Mouse (Mus musculus) MN1 (cell line): ENCODE measurements around the gene Olfr330.
"Not testable (repeated sequence)": the region's sequence is repeated elsewhere in the genome, so short reads cannot be mapped to it uniquely, and the experiment has no call there.

ENCODE experiments used
- DNase-seq: peaks from one replicate; pipeline ENCODE4 v3.0.0-alpha.2; 2016; ENCODE audit warnings: low spot score

Olfr330 gene

DNA sequence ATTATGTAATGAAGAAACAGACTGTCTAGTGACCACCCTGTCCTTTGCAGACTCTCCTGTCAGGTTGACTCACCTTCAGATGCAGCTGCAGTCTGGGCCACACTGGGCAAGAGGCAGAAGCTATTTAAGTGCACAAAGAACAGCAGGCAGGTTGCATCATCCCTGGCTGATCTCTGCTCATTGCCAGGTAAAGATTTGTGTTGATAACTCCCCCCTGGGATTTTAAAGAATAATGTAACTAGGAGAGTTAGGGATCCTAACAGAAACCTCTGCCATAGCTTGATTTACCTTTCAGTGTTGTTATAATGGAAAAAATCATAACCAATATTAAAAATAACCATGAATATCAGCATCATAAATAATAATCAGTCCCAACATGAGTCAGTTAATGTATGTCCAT, at the start of gene Olfr330:
TSS of gene Olfr330 (minus strand) at position 101 of the 400 bp plus-strand sequence.
- not testable (repeated sequence) for DNase-seq

DNA sequence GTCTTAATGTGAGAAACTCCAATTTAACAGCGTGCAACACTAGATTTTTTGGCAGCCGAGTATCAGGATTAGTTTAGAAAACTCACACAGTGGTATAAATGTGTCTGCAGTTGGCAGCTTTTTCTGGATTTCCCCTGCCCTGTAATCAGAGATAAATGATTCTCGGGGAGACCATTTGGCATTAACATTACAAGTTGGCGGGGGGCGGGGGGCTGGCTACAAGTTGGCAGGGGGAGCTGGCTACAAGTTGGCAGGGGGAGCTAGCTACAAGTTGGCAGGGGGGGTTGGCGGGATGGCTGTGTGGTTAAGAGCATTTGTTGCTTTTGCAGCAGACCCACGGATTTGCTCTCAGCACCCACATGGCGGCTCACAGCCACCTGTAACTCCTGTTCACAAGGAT, 44.0 kb upstream of the Olfr330 start:
- DNase-seq, result no peak

DNA sequence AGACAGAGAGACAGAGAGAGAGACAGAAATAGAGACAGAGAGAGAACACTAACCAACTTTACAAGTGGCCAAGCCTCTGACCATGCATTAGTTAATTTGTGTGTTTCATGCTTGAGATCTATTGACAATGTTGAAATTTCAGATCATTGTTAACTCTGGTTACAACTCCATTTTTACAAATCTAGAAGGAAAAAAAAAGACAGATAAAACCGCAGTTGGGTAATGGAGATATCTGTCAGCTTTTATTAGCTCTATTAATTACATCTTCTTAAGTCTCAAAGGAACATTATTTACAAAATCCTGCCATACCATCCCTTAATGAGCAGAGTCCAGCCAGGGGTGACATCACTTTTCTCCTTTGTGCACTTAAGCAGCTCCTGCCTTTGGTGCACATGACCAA, 42.8 kb upstream of the Olfr330 start, which contains the start of gene Olfr325:
TSS of gene Olfr325 (plus strand) at position 301 of the 400 bp plus-strand sequence.
- DNase-seq, result no peak

DNA sequence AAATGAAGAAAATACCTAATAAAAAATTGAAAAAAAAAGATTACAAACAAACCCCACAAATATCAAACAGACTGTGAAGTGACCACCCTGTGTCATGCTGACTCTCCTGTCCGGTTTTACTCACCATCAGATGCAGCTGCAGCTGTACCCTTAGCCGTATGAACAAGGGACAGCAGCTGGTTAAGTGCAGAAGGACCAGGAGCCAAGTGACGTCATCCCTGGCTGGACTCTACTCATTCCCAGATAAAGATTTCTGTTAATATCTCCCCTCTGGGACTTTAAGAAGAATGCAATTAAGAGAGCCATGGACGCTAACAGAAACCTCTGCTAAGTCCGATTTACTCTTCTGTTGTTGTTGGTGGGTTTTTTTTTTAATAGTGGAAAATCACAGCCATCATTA, 35.8 kb upstream of the Olfr330 start, which contains the start of gene Olfr224:
TSS of gene Olfr224 (minus strand) at position 149 of the 400 bp plus-strand sequence.
- DNase-seq, result no peak

DNA sequence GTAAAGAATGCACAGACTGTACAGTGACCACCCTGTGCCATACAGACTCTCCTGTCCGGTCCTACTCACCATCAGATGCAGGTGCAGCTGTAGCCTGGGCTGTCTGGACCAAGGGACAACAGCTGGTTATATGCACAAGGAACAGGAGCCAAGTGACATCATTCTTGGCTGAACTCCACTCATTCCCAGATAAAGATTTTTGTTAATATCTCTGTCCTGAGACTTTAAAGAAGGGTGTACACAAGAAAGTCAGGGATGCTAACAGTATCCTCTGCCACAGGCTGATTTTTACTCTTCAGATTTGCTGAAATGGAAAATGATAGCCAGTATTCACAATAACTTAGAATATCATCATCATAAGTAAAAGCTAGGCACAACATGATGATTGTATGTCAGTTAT, 20.9 kb upstream of the Olfr330 start, which contains the start of gene Olfr328:
TSS of gene Olfr328 (minus strand) at position 101 of the 400 bp plus-strand sequence.
- DNase-seq, result no peak

DNA sequence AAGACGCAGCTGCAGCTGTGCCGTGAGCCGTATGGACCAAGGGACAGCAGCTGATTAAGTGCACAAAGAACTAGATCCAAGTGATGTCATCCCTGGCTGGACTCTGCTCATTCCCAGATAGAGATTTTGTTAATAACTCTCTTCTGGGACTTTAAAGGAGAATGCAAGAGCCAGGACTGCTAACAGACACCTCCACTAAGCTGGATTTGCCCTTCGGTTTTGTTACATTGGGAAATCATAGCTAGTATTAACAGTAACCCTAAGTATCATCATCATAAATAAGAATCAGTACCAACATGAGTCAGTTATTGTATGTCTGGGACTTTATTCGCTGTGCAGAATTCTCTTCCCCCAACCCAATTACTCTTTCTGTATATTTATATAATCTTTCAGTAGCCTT, 11.7 kb upstream of the Olfr330 start, which contains the start of gene Olfr329-ps:
TSS of gene Olfr329-ps (minus strand) at position 101 of the 400 bp plus-strand sequence.
- DNase-seq, result no peak

DNA sequence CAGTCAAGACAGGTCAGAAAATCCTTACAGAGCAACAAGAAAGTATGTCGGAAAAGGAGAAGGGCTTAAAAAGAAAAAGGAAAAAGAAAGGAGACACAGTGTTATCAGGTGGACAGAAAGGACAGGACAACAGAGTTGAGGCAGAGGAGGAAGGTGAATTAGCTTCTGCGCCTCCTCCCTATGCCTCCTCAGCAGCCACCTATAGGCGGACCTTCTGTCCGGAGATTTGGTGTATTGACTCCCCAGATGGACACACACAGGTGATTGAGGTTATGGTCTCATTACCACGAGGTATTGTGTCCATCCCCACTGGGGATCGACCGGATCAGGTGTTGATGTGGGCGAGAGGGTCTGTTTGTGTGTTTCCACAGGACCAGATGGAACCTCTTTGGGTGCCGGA, 14.9 kb downstream of the Olfr330 start:
- not testable (repeated sequence) for DNase-seq

DNA sequence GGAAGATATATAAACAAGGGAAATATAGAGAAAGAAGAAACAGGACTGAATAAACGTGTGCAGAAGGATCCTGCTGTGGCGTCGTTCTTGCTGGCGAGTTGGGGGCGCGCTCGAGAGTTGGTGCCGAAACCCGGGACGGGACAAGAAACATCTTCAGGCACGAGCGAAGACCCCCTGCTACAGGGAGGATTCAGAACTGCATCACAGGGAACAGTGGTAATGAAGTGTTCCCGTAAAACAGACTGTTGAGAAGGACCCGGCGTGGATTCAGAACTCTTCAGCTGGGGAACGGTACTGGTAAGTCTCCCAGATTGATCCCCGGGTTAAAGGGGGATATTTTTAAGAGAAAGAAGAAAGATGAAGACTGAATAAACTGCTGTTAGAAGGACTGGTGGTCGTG, 15.7 kb downstream of the Olfr330 start:
- not testable (repeated sequence) for DNase-seq

DNA sequence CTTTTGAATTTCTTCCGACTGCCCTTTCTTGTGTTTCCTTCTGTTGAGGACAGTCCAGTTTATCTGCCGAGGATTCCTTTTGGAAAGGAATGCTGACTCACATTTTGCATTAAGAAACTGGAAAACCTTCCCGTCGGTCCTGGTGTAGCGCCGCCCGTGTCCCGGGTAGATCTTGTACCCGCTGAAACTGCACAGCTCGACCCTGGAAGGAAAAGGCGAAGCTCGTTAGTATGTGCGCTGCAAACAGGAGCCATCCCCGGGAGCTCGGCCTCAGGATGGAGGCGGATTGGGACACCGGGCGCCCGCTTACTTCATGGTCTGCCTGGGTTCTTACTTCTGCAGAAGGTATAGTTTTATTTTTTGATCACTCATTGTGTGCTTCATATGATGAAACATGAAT, 25.6 kb downstream of the Olfr330 start:
- not testable (repeated sequence) for DNase-seq

DNA sequence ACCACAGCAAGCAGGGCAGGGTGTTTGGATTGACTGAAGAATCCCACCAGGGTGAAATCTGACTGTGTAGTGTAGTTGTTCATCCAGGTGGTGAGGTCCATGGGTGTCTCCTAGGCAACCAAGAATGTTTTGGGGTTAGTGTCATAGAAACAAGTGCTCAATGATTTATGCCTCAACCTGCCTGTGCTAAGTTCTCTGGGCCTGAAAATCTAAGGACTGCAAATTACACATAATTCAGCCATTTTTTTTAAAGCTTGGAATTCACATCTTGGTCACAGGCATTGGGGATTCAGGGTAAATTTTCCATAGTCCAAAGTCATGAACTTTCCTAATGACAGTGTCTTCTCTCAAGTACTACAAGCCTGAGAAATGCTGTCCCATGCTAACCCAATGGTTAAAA, 32.2 kb downstream of the Olfr330 start, which contains the start of gene Olfr331:
TSS of gene Olfr331 (minus strand) at position 101 of the 400 bp plus-strand sequence.
- not testable (repeated sequence) for DNase-seq

DNA sequence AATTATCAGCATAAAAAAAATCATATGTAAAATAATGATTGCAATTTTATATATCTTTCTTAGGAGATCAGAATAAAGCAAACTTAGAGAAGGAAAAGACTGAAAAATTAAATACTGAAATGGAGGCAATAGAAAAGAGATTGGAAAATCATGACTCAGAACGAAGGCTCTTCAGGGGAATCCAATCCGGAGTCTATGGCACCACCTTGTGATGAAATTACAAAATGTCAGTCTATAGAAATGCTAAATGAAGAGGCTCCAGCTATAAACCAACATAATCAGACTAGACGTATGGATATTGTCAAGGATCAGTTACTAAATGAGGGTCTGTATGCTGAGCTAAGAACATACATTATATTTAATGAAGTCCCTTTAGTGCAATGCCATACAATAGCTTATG, 35.3 kb downstream of the Olfr330 start:
- peak; percentile 23 for DNase-seq

DNA sequence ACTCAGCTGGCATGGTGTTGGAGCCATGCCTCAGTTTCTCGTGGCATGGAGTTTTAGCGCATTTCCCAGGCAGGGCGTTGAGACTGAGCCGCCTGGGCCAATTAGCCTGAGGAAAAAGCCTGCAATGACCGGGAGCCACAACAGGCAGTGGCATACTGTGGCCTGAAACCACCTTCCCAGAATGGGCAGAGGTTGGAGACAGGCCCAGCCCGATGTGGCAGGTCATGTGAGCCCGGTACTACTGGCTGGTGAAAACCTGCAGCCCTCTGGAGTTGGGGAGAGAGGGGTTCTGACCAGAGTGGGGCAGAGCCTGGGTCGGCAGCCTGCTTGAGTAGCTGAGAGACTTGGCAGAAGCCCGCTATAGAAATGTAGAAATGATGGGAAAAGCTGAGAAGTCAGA, 35.9 kb downstream of the Olfr330 start:
- DNase-seq, result no peak

DNA sequence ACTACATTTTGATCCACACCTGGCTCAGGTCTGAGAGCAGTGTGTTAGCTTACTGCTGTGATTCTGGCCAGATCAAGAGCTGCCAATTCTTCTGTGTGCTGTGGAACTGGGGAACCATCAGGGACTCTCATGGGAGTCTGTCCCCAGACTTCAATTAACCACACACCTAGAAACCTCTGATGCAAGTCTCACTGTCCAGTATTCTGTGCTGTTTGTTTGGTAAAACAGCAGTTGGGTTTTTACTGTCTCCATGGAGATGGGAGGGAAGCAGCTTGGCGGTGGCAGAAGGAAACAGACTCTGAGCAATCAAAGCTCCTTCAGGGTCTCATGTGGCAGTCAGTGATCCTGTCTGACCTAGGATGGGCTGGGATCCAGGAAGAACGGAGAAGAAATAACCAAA, 42.2 kb downstream of the Olfr330 start, which contains the start of gene Olfr332:
TSS of gene Olfr332 (minus strand) at position 101 of the 400 bp plus-strand sequence.
- DNase-seq, result no peak
